Mouse (Mus musculus) right cerebral cortex, postnatal 4 days (tissue): ENCODE results near the gene Map6.
A peak's percentile ranks its signal among the peaks of the same experiment; 100 is the strongest.

ENCODE experiments used
- DNase-seq: peaks from one replicate; pipeline ENCODE4 v3.0.0-alpha.2; 2022

Map6 gene

GRCm38 (mm10) chr7:99316207-99316606, 49.0 kb downstream of the Map6 start:
- no peak for DNase-seq

GRCm38 (mm10) chr7:99317475-99317874, 50.2 kb downstream of the Map6 start:
- DNase-seq = no peak

GRCm38 (mm10) chr7:99320524-99320923, 53.3 kb downstream of the Map6 start:
- no peak for DNase-seq

- DNase-seq = no peak
These were observed 55.6 kb downstream of the Map6 start for GRCm38 (mm10) chr7:99322691-99323320.

- no peak for DNase-seq
These were observed 56.1 kb downstream of the Map6 start for GRCm38 (mm10) chr7:99323321-99323700.

GRCm38 (mm10) chr7:99324810-99325209, 57.6 kb downstream of the Map6 start:
- DNase-seq = no peak

GRCm38 (mm10) chr7:99326128-99326527, 58.9 kb downstream of the Map6 start:
- DNase-seq = no peak

GRCm38 (mm10) chr7:99328847-99329246, 61.6 kb downstream of the Map6 start:
- no peak for DNase-seq

GRCm38 (mm10) chr7:99330012-99330411, 62.8 kb downstream of the Map6 start:
- no peak for DNase-seq

- DNase-seq = peak; percentile 87
These were observed 65.7 kb downstream of the Map6 start for GRCm38 (mm10) chr7:99332774-99333480.

- DNase-seq = no peak
These were observed 73.5 kb downstream of the Map6 start for GRCm38 (mm10) chr7:99340736-99341135.

- DNase-seq = no peak
These were observed 76.3 kb downstream of the Map6 start for GRCm38 (mm10) chr7:99343577-99343976.

- DNase-seq = no peak
These were observed 80.0 kb downstream of the Map6 start for GRCm38 (mm10) chr7:99347268-99347667.

- no peak for DNase-seq
These were observed 81.6 kb downstream of the Map6 start for GRCm38 (mm10) chr7:99348883-99349282.

- no peak for DNase-seq
These were observed 82.8 kb downstream of the Map6 start for GRCm38 (mm10) chr7:99349782-99350720.

GRCm38 (mm10) chr7:99351104-99351801, 84.0 kb downstream of the Map6 start:
- no peak for DNase-seq

GRCm38 (mm10) chr7:99351802-99352517, 84.7 kb downstream of the Map6 start:
- no peak for DNase-seq

- peak; percentile 51 for DNase-seq
These were observed 85.5 kb downstream of the Map6 start, which contains the start of gene Serpinh1 for GRCm38 (mm10) chr7:99352526-99353400. Gene Serpinh1, minus strand, starts transcription at chr7:99353239.

GRCm38 (mm10) chr7:99355731-99356131, 88.5 kb downstream of the Map6 start:
- DNase-seq = peak; percentile 66

- no peak for DNase-seq
These were observed 89.1 kb downstream of the Map6 start for GRCm38 (mm10) chr7:99356244-99356930.
